Comparison of ENCODE assay signal across 36 mouse cellular contexts in genomic region chr7:68386767-68387166, GRCm38 (mm10).
"Had no signal": no experiment of that assay in that cellular context is flagged by ENCODE, and none has a peak within 500 bp of the region (broad histone marks: within the 10 kb centered on the region; RNA-seq: fewer than 3 reads in every experiment).

No protein-coding gene starts in this region.

- ATAC-seq: hindbrain, embryonic 16.5 days; hindbrain, postnatal 0 days; inflammation-experienced regulatory T-cells, adult 6 months; intestine, embryonic 15.5 days; intestine, embryonic 16.5 days; intestine, postnatal 0 days had no signal

- H3K4me1 ChIP-seq: intestine, embryonic 15.5 days had no signal

- H3K4me3 ChIP-seq: heart, adult 2 months; heart, embryonic 10.5 days; heart, embryonic 12.5 days; heart, embryonic 13.5 days; heart, embryonic 15.5 days; hindbrain, embryonic 10.5 days; hindbrain, embryonic 12.5 days; hindbrain, embryonic 13.5 days; hindbrain, embryonic 15.5 days; intestine, embryonic 15.5 days; kidney, embryonic 15.5 days; layer of hippocampus, adult 2 months had no signal

- DNase-seq: heart, adult 2 months; heart, postnatal 10 days; heart, postnatal 14 days; heart, postnatal 36 days; heart, postnatal 4 days; kidney, adult 11 months; kidney, adult 18-20 months; kidney, adult 2 months; kidney, adult 8-10 months; kidney, adult 9 months; kidney, postnatal 10 days; kidney, postnatal 14 days; kidney, postnatal 25 days; kidney, postnatal 36 days; kidney, postnatal 4 days; layer of hippocampus, adult 9-11 months; layer of hippocampus, postnatal 36 days had no signal

- H3K27ac ChIP-seq: heart, adult 2 months; heart, embryonic 10.5 days; heart, embryonic 13.5 days; heart, embryonic 15.5 days; hindbrain, embryonic 10.5 days; hindbrain, embryonic 12.5 days; hindbrain, embryonic 13.5 days; hindbrain, embryonic 14.5 days; hindbrain, embryonic 15.5 days; hindbrain, postnatal 0 days; intestine, embryonic 15.5 days; kidney, embryonic 15.5 days; kidney, postnatal 0 days; layer of hippocampus, adult 2 months had no signal

- H3K9me3 ChIP-seq: heart, embryonic 10.5 days; heart, embryonic 12.5 days; heart, embryonic 13.5 days; heart, embryonic 15.5 days; hindbrain, embryonic 10.5 days; hindbrain, embryonic 12.5 days; hindbrain, embryonic 13.5 days; hindbrain, embryonic 15.5 days; intestine, embryonic 15.5 days; kidney, embryonic 15.5 days had no signal

- H3K9ac ChIP-seq: heart, embryonic 12.5 days; heart, embryonic 13.5 days; heart, embryonic 15.5 days; hindbrain, embryonic 12.5 days; hindbrain, embryonic 13.5 days; hindbrain, embryonic 14.5 days; hindbrain, embryonic 15.5 days; intestine, embryonic 15.5 days; kidney, embryonic 15.5 days had no signal

- H3K4me2 ChIP-seq: heart, embryonic 11.5 days; heart, embryonic 12.5 days; heart, embryonic 13.5 days; heart, embryonic 15.5 days; hindbrain, embryonic 12.5 days; hindbrain, embryonic 13.5 days; hindbrain, embryonic 14.5 days; hindbrain, embryonic 15.5 days; intestine, embryonic 15.5 days; kidney, embryonic 15.5 days had no signal

- H3K27me3 ChIP-seq: heart, embryonic 15.5 days; hindbrain, embryonic 12.5 days; hindbrain, embryonic 13.5 days; hindbrain, embryonic 15.5 days; intestine, embryonic 15.5 days; kidney, embryonic 15.5 days had no signal

- H3K36me3 ChIP-seq: heart, embryonic 10.5 days; heart, embryonic 12.5 days; heart, embryonic 13.5 days; heart, embryonic 15.5 days; hindbrain, embryonic 10.5 days; hindbrain, embryonic 12.5 days; hindbrain, embryonic 13.5 days; hindbrain, embryonic 15.5 days; intestine, embryonic 15.5 days; kidney, embryonic 15.5 days had no signal
